Mouse (Mus musculus): ENCODE measurements at regions not wholly inside any gene's neighbourhood (a gene's known extent, or its start where the extent isn't known, plus 50 kb on each side); places are given as distances from the start of the nearest gene placed in this dataset.

DNA sequence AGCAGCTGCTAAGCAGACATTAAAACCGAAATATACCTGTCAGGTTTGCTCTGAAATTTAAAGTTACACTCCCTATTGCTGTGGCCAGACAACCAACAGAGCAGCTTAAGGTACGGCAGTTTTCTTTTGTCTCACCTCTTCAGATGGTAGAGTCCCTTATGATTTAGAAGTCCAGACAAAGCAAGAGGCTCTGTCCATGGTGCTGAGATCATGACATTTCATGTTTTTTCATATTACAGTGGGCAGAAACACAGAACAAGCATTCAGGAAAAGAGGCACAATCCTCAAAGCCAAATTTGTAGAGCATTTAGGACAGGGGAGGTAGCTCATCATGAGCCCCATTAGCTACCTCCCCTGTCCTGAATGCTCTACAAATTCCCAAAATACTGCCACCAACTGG is 620.0 kb downstream of the Dnah5 start:
- DNase-seq (ENCODE audit: low spot score), result peak; percentile 50

- DNase-seq (ENCODE audit: low spot score), result no peak
These were observed 631.3 kb downstream of the Dnah5 start for GRCm38 (mm10) chr15:28834831-28835230.

GRCm38 (mm10) chr15:28840322-28840721 is 636.8 kb downstream of the Dnah5 start:
- DNase-seq (ENCODE audit: low spot score), result no peak

- no peak for DNase-seq (ENCODE audit: low spot score)
These were observed 652.9 kb downstream of the Dnah5 start for GRCm38 (mm10) chr15:28856419-28856818.

DNA sequence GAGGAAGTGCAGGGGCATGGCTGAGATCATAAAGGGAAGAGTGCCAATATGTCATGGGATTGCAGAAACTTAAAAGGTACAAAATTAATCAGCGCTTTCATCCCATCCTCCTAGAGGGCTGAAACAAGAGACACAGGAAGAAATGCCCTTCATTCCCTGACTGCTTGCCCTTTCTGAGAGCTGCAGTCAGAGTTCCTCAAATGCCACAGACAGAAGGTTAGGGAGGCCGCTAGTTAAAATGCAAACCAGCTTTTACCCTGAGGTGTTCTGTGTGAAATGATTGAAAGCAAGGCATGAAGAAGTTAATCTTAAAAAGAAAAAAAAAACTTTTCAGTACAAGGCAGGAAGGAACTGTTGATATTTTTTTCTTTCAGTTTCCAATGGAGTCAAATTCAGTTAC is 654.6 kb downstream of the Dnah5 start:
- DNase-seq (ENCODE audit: low spot score), result no peak

GRCm38 (mm10) chr15:28864101-28864500 is 660.5 kb downstream of the Dnah5 start:
- DNase-seq (ENCODE audit: low spot score), result peak; percentile 11

- no peak for DNase-seq (ENCODE audit: low spot score)
These were observed 661.4 kb downstream of the Dnah5 start for GRCm38 (mm10) chr15:28864913-28865312.

DNA sequence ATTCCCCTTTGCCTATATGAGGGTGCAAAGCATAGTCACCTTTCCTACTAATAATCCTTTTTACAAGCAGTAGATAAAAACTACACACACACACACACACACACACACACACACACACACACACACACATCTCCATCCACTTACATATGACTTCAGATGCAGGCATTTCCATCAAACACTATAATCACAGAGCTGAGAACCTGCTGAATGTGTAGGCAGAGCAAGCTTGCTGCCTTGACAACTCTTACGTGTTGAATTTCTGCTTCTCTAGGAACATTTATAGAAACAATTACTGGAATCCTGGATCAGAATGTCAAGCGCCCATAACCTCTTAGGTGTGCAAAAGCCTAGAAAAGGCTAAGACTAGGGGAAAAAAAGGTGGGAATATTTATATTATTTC is 669.4 kb downstream of the Dnah5 start:
- DNase-seq (ENCODE audit: low spot score), result no peak

GRCm38 (mm10) chr15:28896248-28896808 is 692.8 kb downstream of the Dnah5 start:
- DNase-seq (ENCODE audit: low spot score), result no peak

DNA sequence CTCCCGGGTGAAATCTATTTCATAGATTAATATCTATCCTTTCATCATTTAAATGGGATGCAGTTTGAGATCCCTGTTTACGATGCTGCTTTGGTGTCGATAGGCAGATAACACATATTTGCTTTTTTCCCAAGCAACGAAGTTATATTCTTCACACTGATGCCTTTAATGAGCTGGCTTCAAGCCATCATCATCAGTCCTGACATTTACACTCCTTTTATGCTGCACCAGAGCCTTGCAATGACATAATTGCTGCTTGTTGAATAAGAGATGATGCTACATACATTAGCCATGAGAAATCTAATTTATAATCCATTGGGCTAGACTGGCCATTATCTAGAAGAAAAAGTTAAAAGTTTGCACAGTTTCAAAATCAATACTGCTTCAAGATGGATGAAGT is 718.9 kb downstream of the Dnah5 start:
- DNase-seq (ENCODE audit: low spot score), result no peak

DNA sequence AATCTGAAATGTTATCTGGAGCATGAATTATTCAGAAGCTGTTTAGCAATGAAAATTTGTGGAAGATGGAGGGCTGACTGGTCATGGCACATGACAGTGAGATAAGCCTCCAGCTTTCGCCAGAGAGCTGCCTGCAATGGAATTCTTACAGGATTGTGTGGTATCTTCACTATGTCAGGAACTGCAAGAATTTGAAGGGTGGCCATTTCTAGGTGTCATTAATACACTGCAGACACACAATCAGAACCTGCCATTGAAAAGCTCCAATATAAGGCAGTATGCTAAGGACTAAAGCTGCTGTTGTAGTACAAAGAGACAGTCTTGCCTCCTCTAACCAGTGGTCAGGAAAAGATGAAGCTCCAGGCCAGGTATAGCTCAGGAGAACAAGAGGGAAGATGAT is 744.7 kb downstream of the Dnah5 start:
- DNase-seq (ENCODE audit: low spot score), result no peak

Data from retina, embryonic 14.5 days (tissue).